Mouse (Mus musculus): ENCODE results near the gene Pla2g2c.
A peak's percentile ranks its signal among the peaks of the same experiment; 100 is the strongest.

Pla2g2c gene

DNA sequence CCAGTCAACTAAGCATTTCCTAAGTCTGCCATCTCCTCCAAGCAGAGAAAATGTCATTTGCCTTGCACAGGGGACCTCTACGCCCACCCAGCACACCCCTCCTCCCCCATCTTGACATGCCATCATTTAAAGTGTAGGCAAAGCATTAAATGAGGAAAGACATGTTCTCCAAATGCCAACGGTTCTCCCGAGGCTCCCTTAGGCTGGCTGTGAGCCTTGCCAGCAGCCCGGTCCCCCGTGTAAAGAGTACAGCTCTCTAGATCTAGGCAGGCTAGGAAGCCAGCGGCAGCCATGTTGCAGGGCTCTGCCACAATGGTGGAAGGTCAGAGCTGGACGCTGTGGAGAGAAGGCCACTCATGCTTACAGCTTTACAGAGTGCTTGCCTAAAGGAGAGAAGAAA lies 14.6 kb upstream of the Pla2g2c start:
- peak; percentile 39 to 48 for DNase-seq

DNA sequence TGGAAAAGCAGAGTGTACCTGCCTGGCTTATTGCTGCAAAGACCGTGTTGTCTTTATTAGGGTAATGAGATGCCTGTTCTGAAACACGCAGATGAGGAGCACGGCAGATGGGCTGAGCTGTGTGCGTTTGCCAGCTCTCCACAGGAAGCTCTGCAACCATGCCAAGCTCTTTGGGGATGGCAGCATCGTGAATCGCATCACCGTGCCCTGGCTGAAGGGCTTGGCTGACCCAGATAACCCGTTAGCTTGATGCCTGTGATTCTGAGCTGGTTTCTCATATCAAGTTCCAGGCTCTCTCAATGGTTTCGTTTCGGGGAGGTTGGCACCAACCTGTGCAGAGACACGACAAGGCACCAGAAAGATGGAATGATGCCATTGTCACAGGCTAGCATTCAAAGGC lies 14.0 kb upstream of the Pla2g2c start:
- peak; percentile 99 to 100 for DNase-seq

DNA sequence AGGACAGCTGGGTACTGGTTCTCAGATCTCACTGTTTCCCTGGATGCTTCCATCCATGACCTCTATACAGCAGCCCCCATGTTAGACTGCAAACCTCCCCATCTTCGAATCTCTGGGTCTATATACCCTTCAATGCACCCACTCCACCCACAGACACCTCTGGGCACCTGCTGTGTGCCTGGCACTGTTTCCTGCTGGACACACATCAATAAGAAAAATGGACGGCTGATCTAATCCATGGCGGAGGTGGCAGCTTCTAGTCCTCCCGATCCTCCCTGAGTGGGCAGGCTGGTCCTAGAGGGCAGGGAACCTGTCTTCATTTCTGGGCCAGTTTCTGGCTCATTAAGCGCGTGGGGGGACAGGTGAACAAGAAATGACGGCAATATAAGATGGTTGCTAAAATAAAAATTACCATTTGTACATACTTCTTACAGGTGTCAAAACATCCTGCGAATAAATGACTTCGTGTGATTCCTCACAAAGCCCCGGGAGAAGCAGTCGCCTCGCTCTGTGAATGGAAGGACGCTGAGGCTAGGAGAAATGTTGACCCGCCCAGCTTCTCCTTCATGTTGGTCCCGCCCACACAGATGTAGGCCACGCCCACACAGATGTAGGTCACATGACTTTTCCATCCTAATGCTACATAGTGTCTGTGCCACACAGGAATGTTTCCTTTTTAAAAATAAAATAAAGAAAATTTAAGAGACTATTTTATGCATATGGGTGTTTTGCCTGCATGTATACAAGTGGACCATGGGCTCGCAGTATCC lies 13.4 kb upstream of the Pla2g2c start:
- no peak for DNase-seq

DNA sequence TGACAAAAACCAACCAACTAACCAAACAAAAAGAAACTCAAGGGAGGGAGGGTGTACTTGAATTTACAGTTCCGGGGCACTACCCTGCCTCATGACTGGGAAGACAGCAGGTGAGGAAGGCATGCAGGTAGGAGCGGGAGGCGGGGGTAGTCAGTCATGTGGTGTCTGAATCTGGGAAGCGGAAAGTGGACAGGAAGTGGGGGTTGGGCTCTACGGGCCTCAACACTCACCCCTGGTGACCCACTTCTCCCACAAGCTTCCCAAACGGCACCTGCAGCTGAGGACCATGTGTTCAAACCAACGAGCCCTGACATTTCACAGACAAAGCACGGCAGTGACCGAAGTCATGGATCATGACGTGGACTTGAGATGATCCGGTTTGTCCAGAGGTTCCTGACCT lies 12.5 kb upstream of the Pla2g2c start:
- DNase-seq, result no peak

DNA sequence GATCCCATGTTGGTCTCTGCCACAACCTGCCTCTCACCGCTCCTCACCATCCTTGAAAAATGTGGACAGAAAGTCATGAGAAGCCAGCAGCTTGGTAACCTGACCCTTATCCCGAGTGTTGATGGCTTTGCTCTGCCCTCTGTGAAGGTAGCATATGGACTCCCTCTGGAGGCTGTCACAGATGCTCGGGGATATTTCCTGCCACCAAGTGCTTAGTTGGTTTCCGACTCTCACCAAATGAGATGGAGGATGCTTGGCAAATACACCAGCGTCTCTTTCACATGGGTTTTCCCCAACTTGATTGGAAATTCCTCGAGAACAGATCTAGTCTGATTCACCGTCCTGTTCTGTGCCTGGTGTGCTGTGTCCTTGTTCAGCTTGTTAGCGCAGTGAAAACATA lies 12.0 kb upstream of the Pla2g2c start:
- DNase-seq, result peak in 1 of 2 experiments; percentile 31

DNA sequence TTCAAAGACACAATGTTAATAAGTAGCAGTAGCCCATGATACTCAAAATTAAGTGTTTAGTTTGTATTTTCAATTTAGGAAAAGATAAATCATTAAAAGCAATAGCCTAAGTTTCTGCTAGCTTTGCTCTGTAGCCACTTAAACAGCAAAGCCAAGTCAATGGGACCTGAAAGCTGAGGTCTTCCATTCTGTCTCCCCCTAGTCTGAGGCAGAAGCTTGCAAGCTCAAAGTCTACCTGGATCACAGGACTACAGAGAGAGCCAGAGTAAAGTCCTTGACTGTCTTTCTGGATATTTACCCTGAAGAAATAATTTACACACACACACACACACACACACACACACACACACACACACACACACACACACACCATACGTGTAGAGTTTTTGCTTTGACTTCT lies 10.4 kb upstream of the Pla2g2c start:
- no peak for DNase-seq

DNA sequence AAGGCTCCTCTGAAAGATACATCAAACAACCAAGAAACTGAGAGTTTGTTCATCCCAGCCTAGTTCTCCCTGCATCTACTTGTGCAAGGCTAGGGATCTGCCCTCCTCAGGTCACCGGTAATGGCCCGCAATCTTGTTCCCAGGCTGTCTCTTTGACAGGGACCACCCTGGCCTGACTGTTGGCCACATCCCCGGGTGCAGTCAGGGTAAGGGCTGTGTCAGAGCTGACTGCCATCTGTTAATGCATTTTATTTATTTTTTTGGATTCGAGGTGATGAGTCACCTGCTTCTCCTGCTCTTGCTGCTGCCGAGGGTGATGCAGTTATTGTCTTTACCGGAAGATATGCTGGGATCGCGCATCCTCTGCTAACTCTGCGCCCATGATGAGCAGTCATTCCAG lies 7.9 kb upstream of the Pla2g2c start:
- DNase-seq, result peak in 1 of 2 experiments; percentile 35

DNA sequence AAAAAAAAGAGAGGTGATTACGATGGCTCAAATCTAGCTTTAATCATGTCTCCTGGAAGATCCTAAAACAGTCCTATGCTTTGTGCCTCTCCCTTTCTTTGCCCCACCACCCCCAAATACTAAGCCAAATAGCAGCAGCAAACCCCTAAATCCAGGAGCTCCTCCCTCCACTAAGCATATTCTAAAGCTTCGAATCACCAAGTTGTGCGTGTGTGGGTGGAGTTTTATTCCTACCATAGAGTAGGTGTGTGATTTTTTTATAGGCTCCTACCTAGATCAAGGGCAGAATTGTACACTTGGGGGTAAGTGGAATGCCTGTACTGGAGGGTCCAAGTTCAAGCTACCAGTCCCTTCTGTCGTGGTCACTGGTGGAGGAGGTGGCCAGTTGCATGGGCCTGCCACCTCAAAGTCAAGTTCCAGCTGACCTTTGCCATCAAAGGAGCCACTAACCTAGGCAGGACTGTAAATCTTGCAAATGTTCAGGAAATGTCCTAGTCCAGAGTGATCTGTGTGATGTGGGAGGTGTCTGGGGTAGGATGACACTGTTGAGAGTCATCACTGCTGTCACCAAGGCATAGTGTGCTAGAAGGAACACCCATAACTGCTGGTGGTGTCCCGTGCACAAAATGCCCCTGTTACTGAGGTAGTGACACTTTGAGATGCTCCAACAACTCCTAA lies 5.9 kb upstream of the Pla2g2c start:
- no peak for DNase-seq

DNA sequence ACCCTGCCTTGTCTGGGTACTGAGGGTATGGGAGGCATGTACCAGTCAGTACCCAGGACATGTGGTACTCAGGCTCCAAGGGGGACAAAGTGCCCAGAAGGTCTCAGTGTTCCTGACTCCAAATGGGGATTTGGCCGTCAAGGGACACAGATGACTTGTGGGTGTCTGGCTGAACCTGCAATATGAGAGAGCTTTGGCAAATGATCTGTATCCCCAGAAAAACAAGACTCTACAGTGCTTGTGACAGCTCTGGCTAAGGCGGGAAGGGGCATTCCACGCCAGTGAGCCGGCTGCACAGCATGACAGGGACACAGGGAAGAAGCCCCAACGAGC lies 5.4 kb upstream of the Pla2g2c start:
- no peak for DNase-seq

DNA sequence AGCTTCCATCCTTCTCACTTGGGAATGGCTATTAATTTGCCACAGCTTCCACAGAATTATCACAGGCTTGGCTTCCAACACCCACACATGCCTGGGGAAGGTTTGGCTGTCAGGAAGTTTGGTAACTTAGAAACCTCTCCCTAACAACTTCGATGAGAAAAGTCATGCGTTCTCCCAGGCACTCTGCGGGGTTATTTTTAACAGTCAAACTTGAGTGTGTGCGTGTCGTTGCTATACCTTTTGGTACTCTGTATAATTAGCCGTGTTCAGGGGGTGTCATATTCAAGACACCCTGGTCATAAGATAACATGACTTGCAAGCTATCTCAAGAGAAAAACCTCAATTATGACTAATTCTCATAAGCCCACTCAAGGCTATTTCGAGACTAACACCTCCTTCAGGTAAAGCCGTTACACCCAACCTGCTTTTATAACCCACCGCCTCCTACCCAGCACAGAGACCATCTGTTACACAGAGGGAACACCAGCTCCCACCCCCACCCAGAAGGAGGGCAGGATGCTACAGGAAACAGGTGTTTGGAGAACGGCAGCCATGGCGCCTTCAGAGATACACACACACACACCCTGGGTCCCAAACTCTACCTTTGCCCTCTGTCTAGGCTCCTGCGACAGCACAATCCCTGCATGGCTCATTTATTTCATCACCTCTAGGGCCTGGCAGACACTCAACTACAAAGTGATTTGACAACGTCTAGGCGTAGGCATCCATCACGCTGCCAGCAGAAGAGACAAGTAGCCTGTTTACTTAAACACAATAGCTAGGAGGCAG lies 905 bp upstream of the Pla2g2c start:
- no peak for DNase-seq

DNA sequence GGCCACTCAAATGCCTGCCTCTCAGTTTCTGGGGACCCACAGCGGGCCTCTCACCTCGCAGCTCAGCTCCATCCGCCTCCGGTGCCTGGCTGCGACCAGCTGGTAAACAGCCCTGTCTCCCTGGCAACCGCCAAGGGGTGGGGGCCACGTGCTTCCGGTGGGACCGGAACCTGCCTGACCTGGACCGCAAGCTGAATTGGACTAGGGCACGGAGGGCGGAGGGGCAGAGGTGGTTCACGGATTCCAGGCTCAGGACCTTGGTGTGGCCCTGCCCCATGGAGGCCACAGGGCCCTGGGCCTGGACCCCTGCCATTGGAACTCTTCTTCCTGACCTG lies 502 bp downstream of the Pla2g2c start:
- peak; percentile 27 to 43 for DNase-seq

DNA sequence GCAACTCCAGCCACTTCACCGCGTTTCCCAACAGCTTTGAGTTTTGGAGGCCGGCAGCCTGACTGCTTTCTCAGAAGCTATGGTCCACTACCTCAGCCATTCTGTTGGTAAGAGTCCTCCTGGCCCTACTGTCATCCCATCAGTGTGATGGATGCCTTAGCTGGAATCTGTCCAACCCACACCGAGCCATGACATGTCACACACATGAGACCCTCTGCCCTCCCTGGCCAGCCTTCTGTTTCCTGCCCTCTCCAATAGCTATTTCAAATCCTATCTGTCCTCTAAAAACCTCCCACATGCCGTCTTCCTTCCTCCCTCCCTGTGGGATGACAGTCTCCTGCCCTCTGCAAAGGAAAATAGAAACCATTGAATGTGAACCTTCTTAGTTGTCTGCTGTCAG lies 1.2 kb downstream of the Pla2g2c start:
- DNase-seq, result no peak

DNA sequence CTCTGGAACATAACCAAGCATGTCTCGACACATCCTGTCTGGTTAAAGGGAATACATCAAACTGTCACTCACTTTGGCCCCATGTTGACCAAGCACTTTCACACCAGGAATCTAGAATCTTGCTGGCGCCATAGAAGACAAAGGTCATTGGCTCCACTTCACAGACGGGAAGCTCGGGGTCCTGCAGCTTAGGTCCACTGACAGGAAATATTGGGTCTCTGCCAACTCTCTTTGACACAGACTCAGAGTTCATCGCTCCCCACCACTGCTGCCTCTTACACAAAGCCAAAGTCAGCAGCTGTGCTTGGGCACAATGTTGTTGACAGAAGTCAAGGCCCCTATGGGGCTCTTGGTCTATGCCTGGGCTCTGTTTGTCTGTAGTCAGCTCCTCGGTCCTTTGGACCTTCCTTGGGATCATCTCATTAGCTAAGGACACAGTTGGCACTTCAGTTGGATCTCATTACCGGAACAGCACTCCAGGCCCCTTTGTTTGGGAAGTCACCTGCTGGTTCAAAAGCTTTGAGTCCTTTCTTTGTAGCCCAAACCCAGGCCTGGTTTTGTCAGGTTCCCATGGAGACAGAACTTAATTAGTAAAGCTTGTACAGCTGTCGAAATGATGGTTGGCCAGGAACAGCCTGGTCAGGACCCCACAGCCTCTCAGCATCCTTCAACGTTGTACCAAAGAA lies 4.6 kb downstream of the Pla2g2c start:
- no peak for DNase-seq

DNA sequence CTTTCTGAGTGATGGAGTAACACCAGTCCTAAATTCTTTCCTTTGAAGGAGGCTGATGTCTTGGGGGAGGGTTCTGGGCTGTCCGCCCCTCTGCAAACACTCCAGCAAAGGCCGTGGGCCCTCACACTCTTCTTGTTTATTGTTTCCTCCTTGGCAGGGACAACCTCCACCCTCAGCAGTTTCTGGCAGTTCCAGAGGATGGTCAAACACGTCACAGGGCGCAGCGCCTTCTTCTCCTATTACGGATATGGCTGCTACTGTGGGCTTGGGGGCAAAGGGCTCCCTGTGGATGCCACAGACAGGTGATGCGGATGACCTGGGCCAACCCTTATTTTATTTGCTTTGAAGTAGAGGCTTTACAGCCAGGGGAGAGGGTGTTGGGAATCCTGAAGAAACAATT lies 9.5 kb downstream of the Pla2g2c start:
- DNase-seq, result no peak

DNA sequence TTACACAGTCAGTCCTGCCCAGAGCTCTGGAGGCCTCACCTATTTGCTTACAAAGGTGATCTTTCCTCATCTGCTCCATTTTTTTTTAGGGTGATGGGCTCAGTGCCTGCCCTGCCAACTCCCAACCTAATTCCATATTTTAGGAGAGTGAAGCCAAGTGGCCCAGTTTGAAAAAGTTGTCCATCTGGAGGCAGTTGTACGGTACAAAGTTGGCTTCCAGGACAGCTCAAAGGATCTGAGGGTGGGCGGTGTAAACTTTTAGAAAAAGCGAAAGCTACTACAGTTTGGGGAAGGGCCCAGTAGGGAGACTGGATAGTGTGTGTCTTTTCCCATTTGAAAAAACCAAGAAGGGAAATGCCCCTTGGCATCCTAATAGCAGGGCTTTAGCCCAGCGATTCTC lies 10.3 kb downstream of the Pla2g2c start:
- no peak for DNase-seq

DNA sequence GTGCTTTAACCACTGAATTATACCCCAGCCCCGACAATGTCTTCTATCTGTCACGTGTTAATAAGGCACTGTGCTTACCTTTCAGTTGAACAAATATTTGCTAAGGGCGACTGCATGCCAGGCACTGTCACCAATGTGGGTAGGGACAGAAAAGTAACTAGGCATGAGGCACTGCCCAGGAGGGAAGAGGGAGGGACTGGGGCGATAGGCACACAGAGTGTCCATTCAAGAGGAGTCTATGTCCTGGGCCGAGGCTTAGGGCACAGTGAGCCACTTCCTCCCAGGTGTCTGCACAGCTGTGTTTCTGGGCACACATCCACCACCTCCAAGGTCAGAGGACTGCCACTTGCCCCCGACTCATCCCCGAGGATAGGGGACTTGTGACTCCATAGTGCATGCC lies 12.4 kb downstream of the Pla2g2c start, which contains the start of gene Ubxn10:
TSS of gene Ubxn10 (minus strand) at position 137 of the 400 bp plus-strand sequence.
- no peak for DNase-seq

DNA sequence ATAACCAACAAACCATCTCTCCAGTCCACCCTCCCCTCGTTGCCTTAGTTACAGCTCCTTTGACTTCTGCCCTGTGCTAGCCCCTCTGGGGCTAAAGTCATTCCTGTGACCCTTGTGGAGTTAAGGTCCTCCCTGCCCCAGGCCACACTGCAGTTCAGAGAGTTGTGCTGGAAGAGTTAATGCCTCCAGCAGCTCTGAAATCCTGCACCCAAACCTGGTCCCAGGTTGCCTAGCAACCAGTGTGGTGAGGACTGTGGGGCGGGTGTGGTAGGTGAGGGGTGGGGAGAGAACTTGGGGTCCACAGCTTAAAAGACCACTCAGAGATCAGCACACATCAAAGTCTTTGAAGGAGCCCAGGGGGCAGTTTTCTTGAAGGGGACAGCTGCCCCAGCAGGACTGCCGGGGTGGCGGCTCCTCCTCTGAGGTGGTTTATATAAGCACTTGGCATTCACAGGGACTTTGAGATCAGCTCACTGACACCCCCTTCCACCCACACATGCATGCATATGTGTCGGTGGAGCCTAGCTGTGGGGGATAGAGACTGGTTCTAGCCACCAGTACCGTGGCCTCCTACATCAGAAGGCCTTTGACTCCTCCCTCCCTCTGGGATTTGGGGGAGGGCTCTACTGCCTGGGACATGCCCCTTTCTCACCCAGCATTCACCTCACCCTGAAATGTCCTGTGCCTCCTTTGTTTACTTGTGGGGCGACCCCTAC lies 14.7 kb downstream of the Pla2g2c start:
- peak in 1 of 2 experiments; percentile 27 for DNase-seq

DNA sequence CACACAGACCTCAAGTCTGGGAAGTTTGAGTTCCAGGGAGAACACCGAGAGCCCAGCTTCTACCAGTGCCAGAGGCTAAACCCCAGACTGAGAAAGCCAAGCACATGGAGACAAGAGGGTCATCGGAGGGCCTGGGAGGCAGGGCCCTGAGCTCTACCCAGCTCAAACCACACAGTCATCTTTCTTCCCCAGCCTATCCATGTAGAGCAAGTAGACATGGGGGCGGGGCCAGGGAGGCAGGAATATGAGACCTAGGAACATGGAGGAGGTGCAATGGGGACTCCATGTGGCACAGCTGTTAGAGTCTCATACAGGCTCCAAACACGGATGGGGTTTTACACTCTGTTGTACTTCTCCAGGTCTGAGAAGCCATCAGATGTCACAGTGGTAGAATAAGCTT lies 21.3 kb downstream of the Pla2g2c start:
- no peak for DNase-seq

DNA sequence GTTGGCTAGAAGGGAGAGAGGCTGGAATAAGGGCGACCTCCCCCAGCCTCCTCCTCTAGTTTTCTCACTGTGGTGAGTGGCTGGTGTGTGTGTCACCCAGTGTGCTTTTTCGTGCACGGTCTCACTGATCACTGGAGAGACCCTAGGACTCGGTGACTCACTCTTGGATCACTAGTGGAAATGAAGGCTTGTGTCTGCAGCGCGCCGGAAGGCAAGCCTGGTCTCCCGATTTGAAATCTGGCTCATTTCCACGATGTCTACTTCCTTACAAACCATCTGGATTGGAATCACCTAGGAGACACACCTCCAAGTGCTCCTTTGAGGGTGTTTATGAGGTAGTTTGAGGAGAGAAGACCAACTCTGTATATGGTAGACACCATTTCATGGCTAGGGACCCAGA lies 22.3 kb downstream of the Pla2g2c start:
- no peak for DNase-seq

DNA sequence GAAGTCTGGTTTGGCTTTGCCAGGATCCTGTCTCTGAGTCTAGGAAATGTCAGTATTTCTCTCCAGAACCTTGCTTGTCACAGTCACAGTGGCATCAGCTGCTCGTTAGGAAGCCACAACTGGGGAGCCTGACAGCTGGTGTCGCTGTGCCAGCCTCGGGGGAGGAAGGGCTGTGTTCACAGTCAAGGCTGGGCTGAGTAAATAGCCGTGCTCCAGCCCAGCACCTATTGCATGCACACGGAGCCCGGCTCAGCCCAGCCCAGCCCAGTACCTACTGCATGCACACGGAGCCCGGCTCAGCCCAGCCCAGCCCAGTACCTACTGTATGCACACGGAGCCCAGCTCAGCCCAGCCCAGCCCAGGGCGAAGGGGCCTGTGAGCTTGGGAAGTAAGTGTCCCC lies 23.3 kb downstream of the Pla2g2c start:
- DNase-seq, result no peak

DNA sequence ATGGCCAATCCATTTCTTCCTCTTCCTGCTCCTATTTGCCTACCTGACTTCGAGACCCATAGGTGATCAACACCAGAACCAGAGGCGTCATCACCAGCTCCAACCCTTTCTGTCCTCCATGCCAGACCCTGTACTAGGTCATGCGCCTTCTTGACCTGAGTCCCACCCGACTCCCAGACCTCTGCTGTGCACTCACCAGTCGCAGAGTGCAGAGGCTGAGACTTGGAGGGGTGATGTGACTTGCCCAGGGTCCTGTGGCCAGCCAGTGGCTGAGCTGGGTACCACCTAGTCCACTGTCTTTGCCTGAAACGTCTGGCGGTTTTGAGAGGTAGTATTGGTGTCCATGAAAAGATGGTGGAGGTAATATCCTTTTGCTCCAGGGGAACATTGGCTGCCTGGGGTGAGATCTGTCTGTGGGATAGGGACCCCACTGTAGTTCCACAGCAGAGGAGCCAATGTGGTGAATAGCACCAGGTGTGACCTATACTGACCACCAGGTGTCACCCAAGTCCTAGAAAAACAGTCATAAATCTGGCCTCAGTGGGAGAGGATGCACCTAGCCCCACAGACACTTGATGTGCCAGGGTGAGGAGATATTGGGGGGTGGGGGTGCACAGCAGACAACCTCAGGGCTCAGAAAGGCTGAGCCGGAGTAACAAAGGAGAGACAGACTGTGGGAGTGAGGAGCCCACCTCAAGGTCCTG lies 23.9 kb downstream of the Pla2g2c start:
- DNase-seq, result peak; percentile 52 to 70

DNA sequence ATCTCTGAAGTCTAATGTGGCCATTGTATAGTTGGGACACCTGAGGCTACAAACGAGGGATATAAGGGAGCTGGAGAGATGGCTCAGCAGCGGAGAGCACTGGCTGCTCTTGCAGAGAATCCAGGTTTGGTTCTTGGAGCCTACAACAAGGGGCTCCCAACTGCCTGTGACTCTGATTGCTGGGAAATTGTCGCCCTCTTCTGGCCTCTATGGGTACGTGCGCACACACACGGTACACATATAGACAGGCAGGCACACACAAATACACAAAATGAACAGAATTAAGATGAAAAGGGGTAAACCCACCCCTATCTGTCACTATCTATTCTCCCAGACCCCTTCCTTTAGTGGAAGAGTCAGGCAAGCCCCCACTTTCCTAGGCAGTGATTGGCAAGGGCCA lies 28.0 kb downstream of the Pla2g2c start:
- DNase-seq, result no peak
